Mouse (Mus musculus) ES-Bruce4 (cell line): ENCODE results near the gene Rgs3. TPM values are rescaled to one million over a fixed set of nuclear protein-coding genes. Genes with fewer than 3 reads are reported as not detected.

ENCODE experiments used
- H3K27ac ChIP-seq: 2 replicates; pipeline ENCODE4 v1.5.1; 2012; ENCODE audit warnings: low read length, inconsistent platforms; ENCODE audit not compliant: insufficient read depth
- H3K27me3 ChIP-seq: 2 replicates; pipeline ENCODE4 v1.6.1; 2012; ENCODE audit warnings: mild to moderate bottlenecking, low read length, inconsistent platforms; ENCODE audit not compliant: control insufficient read depth, poor library complexity, insufficient read depth, severe bottlenecking
- H3K36me3 ChIP-seq: 2 replicates; pipeline ENCODE4 v1.6.1; 2012; ENCODE audit warnings: inconsistent platforms, mild to moderate bottlenecking, low read length, moderate library complexity; ENCODE audit not compliant: control insufficient read depth, poor library complexity, insufficient read depth, severe bottlenecking
- H3K4me1 ChIP-seq: one replicate; pipeline ENCODE4 v1.8.1; 2011; ENCODE audit warnings: low read length; ENCODE audit not compliant: control insufficient read depth, insufficient read depth
- H3K4me3 ChIP-seq: 2 replicates; pipeline ENCODE4 v1.5.1; 2011; ENCODE audit warnings: low read depth, mild to moderate bottlenecking, low read length
- H3K9ac ChIP-seq: 2 replicates; pipeline ENCODE4 v1.6.1; 2012; ENCODE audit warnings: low read depth, mild to moderate bottlenecking, inconsistent platforms; ENCODE audit not compliant: poor library complexity, severe bottlenecking
- H3K9me3 ChIP-seq: replicated peaks from 2 replicates; pipeline ENCODE4 v1.6.1; 2012; ENCODE audit warnings: mild to moderate bottlenecking, low read length, inconsistent platforms; ENCODE audit not compliant: control insufficient read depth, poor library complexity, insufficient read depth, severe bottlenecking
- CTCF ChIP-seq: IDR thresholded peaks from one replicate; pipeline ENCODE4 v1.8.1; 2011; ENCODE audit warnings: low read depth, low read length
- EP300 ChIP-seq: IDR thresholded peaks from 2 replicates; pipeline ENCODE4 v1.6.1; 2011; ENCODE audit warnings: low read depth, low read length; ENCODE audit not compliant: insufficient read depth
- POLR2A ChIP-seq: IDR thresholded peaks from one replicate; pipeline ENCODE4 v1.8.1; 2011; ENCODE audit warnings: low read length; ENCODE audit not compliant: insufficient read depth
- polyA plus RNA-seq: library from polyadenylated mRNA; stranded (reverse); fragments of >200 nt; gene quantifications from 2 replicates; pipeline ENCODE4 v1.2.4, GENCODE M21; 2011; ENCODE audit warnings: low read depth; ENCODE audit not compliant: missing spikeins, insufficient read depth, insufficient read length

Rgs3 gene
- polyA plus RNA-seq, 1 experiment: 15.3 TPM

GRCm38 (mm10) chr4:62607805-62608204 lies 48.2 kb downstream of the Rgs3 start:
- H3K27ac ChIP-seq: no peak overlapping the region
- H3K4me1 ChIP-seq: no peaks in the 10 kb centered on the region

GRCm38 (mm10) chr4:62609333-62609732 lies 49.7 kb downstream of the Rgs3 start:
- no peak overlapping the region for H3K27ac ChIP-seq
- H3K9ac ChIP-seq: no peak overlapping the region
- no peak overlapping the region for H3K4me3 ChIP-seq
- no peaks in the 10 kb centered on the region for H3K27me3 ChIP-seq
- no peaks in the 10 kb centered on the region for H3K36me3 ChIP-seq
- no peak for TF ChIP-seq CTCF
- no peak for TF ChIP-seq EP300
- no peak for TF ChIP-seq POLR2A
- no peaks in the 10 kb centered on the region for H3K4me1 ChIP-seq
- H3K9me3 ChIP-seq: no peaks in the 10 kb centered on the region

More at GRCm38 (mm10) chr4:62607805-62608204, 48.2 kb downstream of the Rgs3 start:
- Histone ChIP-seq H3K9ac (no peak overlapping the region), H3K9me3 (no peaks in the 10 kb centered on the region), H3K27me3 (no peaks in the 10 kb centered on the region), H3K36me3 (no peaks in the 10 kb centered on the region), H3K4me3 (no peak overlapping the region)
- TF ChIP-seq POLR2A (no peak), EP300 (no peak), CTCF (no peak)

- no peak overlapping the region for H3K27ac ChIP-seq
- H3K4me1 ChIP-seq: no peaks in the 10 kb centered on the region
Observed at GRCm38 (mm10) chr4:62610142-62610675, 50.6 kb downstream of the Rgs3 start.

GRCm38 (mm10) chr4:62612601-62613501 lies 53.2 kb downstream of the Rgs3 start:
- Histone ChIP-seq H3K9me3 (no peaks in the 10 kb centered on the region), H3K27ac (no peak overlapping the region), H3K4me1 (no peaks in the 10 kb centered on the region), H3K36me3 (no peaks in the 10 kb centered on the region), H3K4me3 (no peak overlapping the region), H3K27me3 (no peaks in the 10 kb centered on the region), H3K9ac (no peak overlapping the region)
- TF ChIP-seq POLR2A: no peak
- TF ChIP-seq CTCF: no peak
- no peak for TF ChIP-seq EP300

More at GRCm38 (mm10) chr4:62610142-62610675, 50.6 kb downstream of the Rgs3 start:
- Histone ChIP-seq H3K36me3 (no peaks in the 10 kb centered on the region), H3K9ac (no peak overlapping the region), H3K27me3 (no peaks in the 10 kb centered on the region), H3K9me3 (no peaks in the 10 kb centered on the region), H3K4me3 (no peak overlapping the region)
- TF ChIP-seq POLR2A: no peak
- TF ChIP-seq EP300: no peak
- no peak for TF ChIP-seq CTCF

- no peaks in the 10 kb centered on the region for H3K4me1 ChIP-seq
- no peak overlapping the region for H3K27ac ChIP-seq
- TF ChIP-seq EP300: no peak
- no peak for TF ChIP-seq POLR2A
- TF ChIP-seq CTCF: no peak
- H3K27me3 ChIP-seq: no peaks in the 10 kb centered on the region
- H3K4me3 ChIP-seq: no peak overlapping the region
- H3K9me3 ChIP-seq: no peaks in the 10 kb centered on the region
- no peaks in the 10 kb centered on the region for H3K36me3 ChIP-seq
- H3K9ac ChIP-seq: no peak overlapping the region
Observed at GRCm38 (mm10) chr4:62613646-62614365, 54.2 kb downstream of the Rgs3 start.
